Comparison of ENCODE assay signal across 8 mouse cellular contexts in genomic region chr19:11811688-11812365, GRCm38 (mm10). TPM values are rescaled to one million over a fixed set of nuclear protein-coding genes. Genes with fewer than 3 reads are reported as not detected.
A peak's percentile ranks its signal among the peaks of the same experiment; 100 is the strongest.
DNase-seq lines count a peak whose midpoint lies in the region; ATAC-seq and TF ChIP-seq lines count a peak whose summit lies in the region.

No protein-coding gene starts in this region.

- DNase-seq in heart, embryonic 10.5 days (ENCODE audit: low spot score): no peak
- peak; percentile 83 for DNase-seq in kidney, postnatal 0 days (ENCODE audit: low spot score)
- no peak for DNase-seq in thymus, postnatal 4 days
- no peak for DNase-seq in gastrocnemius, adult 8-10 months (ENCODE audit: low spot score in 2 of 2)
- DNase-seq in spleen, adult 12 weeks (ENCODE audit: low spot score): no peak

- no peak overlapping the region for H3K9ac ChIP-seq in heart, embryonic 15.5 days
- no peak overlapping the region for H3K9ac ChIP-seq in forebrain, embryonic 16.5 days (replicated peaks; ENCODE audit: low read depth, low read length)
- H3K9ac ChIP-seq in kidney, postnatal 0 days (ENCODE audit: low read depth, low read length): no peak overlapping the region
- no peak overlapping the region for H3K9ac ChIP-seq in neural tube, embryonic 15.5 days (replicated peaks)

- H3K27me3 ChIP-seq in heart, embryonic 15.5 days: 0 out of 2 replicates have a peak, but pooled peaks cover 3% of the 10 kb centered on the region
- H3K27me3 ChIP-seq in heart, embryonic 10.5 days (ENCODE audit: insufficient read depth, poor library complexity, severe bottlenecking): 0 out of 2 replicates have a peak, but pooled peaks cover 5% of the 10 kb centered on the region
- H3K27me3 ChIP-seq in forebrain, embryonic 16.5 days (replicated peaks; ENCODE audit: control insufficient read depth, insufficient read depth, low read length): no peaks in the 10 kb centered on the region
- H3K27me3 ChIP-seq in kidney, postnatal 0 days (ENCODE audit: insufficient read depth, low read length): no peaks in the 10 kb centered on the region
- peaks cover 14% of the 10 kb centered on the region for H3K27me3 ChIP-seq in neural tube, embryonic 15.5 days (replicated peaks)

- peak; percentile 83 for ATAC-seq in heart, embryonic 15.5 days (replicated peaks; ENCODE audit: insufficient number of reproducible peaks, insufficient read depth, low FRiP score, low read depth)
- ATAC-seq in forebrain, embryonic 16.5 days: peak; percentile 88
- ATAC-seq in kidney, postnatal 0 days (replicated peaks; ENCODE audit: low FRiP score, low read depth): peak; percentile 83
- ATAC-seq in neural tube, embryonic 15.5 days (ENCODE audit: low FRiP score): peak; percentile 88

- H3K36me3 ChIP-seq in heart, embryonic 15.5 days: no peaks in the 10 kb centered on the region
- no peaks in the 10 kb centered on the region for H3K36me3 ChIP-seq in heart, embryonic 10.5 days
- no peaks in the 10 kb centered on the region for H3K36me3 ChIP-seq in forebrain, embryonic 16.5 days (ENCODE audit: control insufficient read depth, insufficient read depth)
- H3K36me3 ChIP-seq in kidney, postnatal 0 days (ENCODE audit: insufficient read depth, low read length): no peaks in the 10 kb centered on the region
- H3K36me3 ChIP-seq in neural tube, embryonic 15.5 days: no peaks in the 10 kb centered on the region

- H3K4me2 ChIP-seq in heart, embryonic 15.5 days: no peak overlapping the region
- no peak overlapping the region for H3K4me2 ChIP-seq in forebrain, embryonic 16.5 days (ENCODE audit: low read length)
- peak overlapping the region; percentile 23; the same call in 1 of the 2 replicates for H3K4me2 ChIP-seq in kidney, postnatal 0 days (ENCODE audit: low read length)
- H3K4me2 ChIP-seq in neural tube, embryonic 15.5 days: no peak overlapping the region

- H3K9me3 ChIP-seq in heart, embryonic 15.5 days (replicated peaks): no peaks in the 10 kb centered on the region
- H3K9me3 ChIP-seq in heart, embryonic 10.5 days: no peaks in the 10 kb centered on the region
- H3K9me3 ChIP-seq in forebrain, embryonic 16.5 days (ENCODE audit: control insufficient read depth, low read length): no peaks in the 10 kb centered on the region
- no peaks in the 10 kb centered on the region for H3K9me3 ChIP-seq in kidney, postnatal 0 days (replicated peaks; ENCODE audit: low read length)
- no peaks in the 10 kb centered on the region for H3K9me3 ChIP-seq in neural tube, embryonic 15.5 days (replicated peaks)

- H3K4me3 ChIP-seq in heart, embryonic 15.5 days: no peak overlapping the region
- no peak overlapping the region for H3K4me3 ChIP-seq in heart, embryonic 10.5 days
- H3K4me3 ChIP-seq in forebrain, embryonic 16.5 days (replicated peaks; ENCODE audit: low read length): no peak overlapping the region
- H3K4me3 ChIP-seq in kidney, postnatal 0 days (replicated peaks; ENCODE audit: low read depth, low read length): no peak overlapping the region
- H3K4me3 ChIP-seq in neural tube, embryonic 15.5 days (replicated peaks): no peak overlapping the region

- 0 out of 2 replicates have a peak overlapping the region, but pooled peaks have one; percentile 9 for H3K27ac ChIP-seq in heart, embryonic 15.5 days
- no peak overlapping the region for H3K27ac ChIP-seq in heart, embryonic 10.5 days
- no peak overlapping the region for H3K27ac ChIP-seq in forebrain, embryonic 16.5 days (ENCODE audit: low read length)
- peak overlapping the region; percentile 15; the same call in 1 of the 2 replicates for H3K27ac ChIP-seq in kidney, postnatal 0 days
- no peak overlapping the region for H3K27ac ChIP-seq in neural tube, embryonic 15.5 days (replicated peaks)

- WGBS in heart, embryonic 15.5 days: 40% methylated on average over 5 of the region's 5 CpGs
- WGBS in heart, embryonic 10.5 days: 41% methylated on average over 5 of the region's 5 CpGs
- 33% methylated on average over 5 of the region's 5 CpGs for WGBS in forebrain, embryonic 16.5 days
- WGBS in kidney, postnatal 0 days: 44% methylated on average over 5 of the region's 5 CpGs
- 39% methylated on average over 5 of the region's 5 CpGs for WGBS in neural tube, embryonic 15.5 days

- TF ChIP-seq CTCF in kidney, postnatal 0 days (IDR thresholded peaks at IDR 0.05; ENCODE audit: low read depth): no peak

- peaks cover 8% of the 10 kb centered on the region for H3K4me1 ChIP-seq in heart, embryonic 15.5 days (replicated peaks)
- peaks cover 29% of the 10 kb centered on the region for H3K4me1 ChIP-seq in heart, embryonic 10.5 days
- 0 out of 2 replicates have a peak, but pooled peaks cover 2% of the 10 kb centered on the region for H3K4me1 ChIP-seq in forebrain, embryonic 16.5 days (replicated peaks; ENCODE audit: control insufficient read depth, insufficient read depth, low read length)
- peaks cover 4% of the 10 kb centered on the region; the same call in 1 of the 2 replicates for H3K4me1 ChIP-seq in kidney, postnatal 0 days (replicated peaks; ENCODE audit: insufficient read depth, low read length)
- H3K4me1 ChIP-seq in neural tube, embryonic 15.5 days: peaks cover 4% of the 10 kb centered on the region; the same call in 1 of the 2 replicates

RNA-seq across cellular contexts. Expression of gene Stx3, which starts 7.4 kb away (rescaled TPM):
- 4.3 and 5.9 TPM in 2 replicates for polyA plus RNA-seq in heart, embryonic 15.5 days (2015; fragmentation: Nextera tagmentation; extraction: Ambion mirVana)
- polyA plus RNA-seq in heart, embryonic 10.5 days (2016; fragmentation: Nextera tagmentation; extraction: Ambion mirVana): 7.5 and 11.6 TPM in 2 replicates
- polyA plus RNA-seq in forebrain, embryonic 16.5 days (2015; fragmentation: Nextera tagmentation; extraction: Ambion mirVana): 10.5 and 14.9 TPM in 2 replicates
- 42.5 and 46.1 TPM in 2 replicates for polyA plus RNA-seq in kidney, postnatal 0 days (2015; fragmentation: Nextera tagmentation; extraction: Ambion mirVana)
- 12.8 and 14.5 TPM in 2 replicates for polyA plus RNA-seq in neural tube, embryonic 15.5 days (2015; fragmentation: Nextera tagmentation; extraction: Ambion mirVana)
- 1 to 10 TPM in 3 of 4 experiments, under 1 TPM in 1; 0.97 to 1.8 (median 1.2) TPM for total RNA-seq in gastrocnemius, adult 8-10 months (2022)

RNA-seq across cellular contexts. Expression of gene Olfr1417, which starts 27.2 kb away (rescaled TPM):
- polyA plus RNA-seq in heart, embryonic 15.5 days (2015; fragmentation: Nextera tagmentation; extraction: Ambion mirVana): not detected in 2 replicates
- polyA plus RNA-seq in heart, embryonic 10.5 days (2016; fragmentation: Nextera tagmentation; extraction: Ambion mirVana): not detected in 2 replicates
- polyA plus RNA-seq in forebrain, embryonic 16.5 days (2015; fragmentation: Nextera tagmentation; extraction: Ambion mirVana): not detected in 2 replicates
- 0.14 TPM in 1 of 2 replicates, not detected in the other for polyA plus RNA-seq in kidney, postnatal 0 days (2015; fragmentation: Nextera tagmentation; extraction: Ambion mirVana)
- polyA plus RNA-seq in neural tube, embryonic 15.5 days (2015; fragmentation: Nextera tagmentation; extraction: Ambion mirVana): not detected in 2 replicates
- total RNA-seq in gastrocnemius, adult 8-10 months (2022): not detected

RNA-seq across cellular contexts. Expression of gene Mrpl16, which starts 41.6 kb away (rescaled TPM):
- 59.4 and 66.6 TPM in 2 replicates for polyA plus RNA-seq in heart, embryonic 15.5 days (2015; fragmentation: Nextera tagmentation; extraction: Ambion mirVana)
- polyA plus RNA-seq in heart, embryonic 10.5 days (2016; fragmentation: Nextera tagmentation; extraction: Ambion mirVana): 73.0 and 74.7 TPM in 2 replicates
- polyA plus RNA-seq in forebrain, embryonic 16.5 days (2015; fragmentation: Nextera tagmentation; extraction: Ambion mirVana): 39.7 and 42.4 TPM in 2 replicates
- 66.7 and 69.8 TPM in 2 replicates for polyA plus RNA-seq in kidney, postnatal 0 days (2015; fragmentation: Nextera tagmentation; extraction: Ambion mirVana)
- 43.5 and 48.7 TPM in 2 replicates for polyA plus RNA-seq in neural tube, embryonic 15.5 days (2015; fragmentation: Nextera tagmentation; extraction: Ambion mirVana)
- total RNA-seq in gastrocnemius, adult 8-10 months (2022): 10 to 100 TPM; 57.8 to 69.5 (median 61.5) TPM

RNA-seq across cellular contexts. Expression of gene Olfr1418, which starts 49.0 kb away (rescaled TPM):
- not detected in 2 replicates for polyA plus RNA-seq in heart, embryonic 15.5 days (2015; fragmentation: Nextera tagmentation; extraction: Ambion mirVana)
- polyA plus RNA-seq in heart, embryonic 10.5 days (2016; fragmentation: Nextera tagmentation; extraction: Ambion mirVana): not detected in 2 replicates
- not detected in 2 replicates for polyA plus RNA-seq in forebrain, embryonic 16.5 days (2015; fragmentation: Nextera tagmentation; extraction: Ambion mirVana)
- polyA plus RNA-seq in kidney, postnatal 0 days (2015; fragmentation: Nextera tagmentation; extraction: Ambion mirVana): not detected in 2 replicates
- not detected in 2 replicates for polyA plus RNA-seq in neural tube, embryonic 15.5 days (2015; fragmentation: Nextera tagmentation; extraction: Ambion mirVana)
- not detected for total RNA-seq in gastrocnemius, adult 8-10 months (2022)

Comparison
In these comparisons a context has a peak if more than half of its experiments do, and no peak if none do; other contexts are left out.
1. H3K27ac ChIP-seq: peak in heart, embryonic 15.5 days (single experiment) and kidney, postnatal 0 days (single experiment); none in heart, embryonic 10.5 days (single experiment), forebrain, embryonic 16.5 days (single experiment) and neural tube, embryonic 15.5 days (single experiment).
2. Peak in every context shown above with its lines, with median percentiles within 50 percentile points of each other: ATAC-seq.